Mouse (Mus musculus): ENCODE results near the gene Nlrc5.
"Not testable (repeated sequence)": the region's sequence is repeated elsewhere in the genome, so short reads cannot be mapped to it uniquely, and the experiment has no call there.

Gene Nlrc5

GRCm38 (mm10) chr8:94433981-94434466 is at the start of gene Nlrc5:
Gene Nlrc5 (plus strand): TSS chr8:94434356.
- DNase-seq (ENCODE audit: low spot score) = peak; percentile 21

GRCm38 (mm10) chr8:94385506-94386213 is 48.5 kb upstream of the Nlrc5 start:
- DNase-seq (ENCODE audit: low spot score) = no peak

GRCm38 (mm10) chr8:94386214-94387026 is 47.7 kb upstream of the Nlrc5 start, which contains the start of gene Herpud1:
Gene Herpud1 (plus strand): TSS chr8:94386438.
- DNase-seq (ENCODE audit: low spot score) = peak; percentile 95

- peak; percentile 40 for DNase-seq (ENCODE audit: low spot score)
Observed at GRCm38 (mm10) chr8:94387027-94387684, 47.0 kb upstream of the Nlrc5 start.

- DNase-seq (ENCODE audit: low spot score) = no peak
Observed at GRCm38 (mm10) chr8:94387785-94388184, 46.4 kb upstream of the Nlrc5 start.

GRCm38 (mm10) chr8:94389531-94389930 is 44.6 kb upstream of the Nlrc5 start:
- DNase-seq (ENCODE audit: low spot score) = no peak

- no peak for DNase-seq (ENCODE audit: low spot score)
Observed at GRCm38 (mm10) chr8:94390429-94390828, 43.7 kb upstream of the Nlrc5 start.

GRCm38 (mm10) chr8:94390910-94391309 is 43.2 kb upstream of the Nlrc5 start:
- DNase-seq (ENCODE audit: low spot score) = no peak

- DNase-seq (ENCODE audit: low spot score) = no peak
Observed at GRCm38 (mm10) chr8:94392147-94392546, 42.0 kb upstream of the Nlrc5 start.

- DNase-seq (ENCODE audit: low spot score) = no peak
Observed at GRCm38 (mm10) chr8:94392648-94393047, 41.5 kb upstream of the Nlrc5 start.

- DNase-seq (ENCODE audit: low spot score) = no peak
Observed at GRCm38 (mm10) chr8:94395851-94396540, 38.2 kb upstream of the Nlrc5 start.

- DNase-seq (ENCODE audit: low spot score) = no peak
Observed at GRCm38 (mm10) chr8:94396964-94397657, 37.0 kb upstream of the Nlrc5 start.

GRCm38 (mm10) chr8:94398587-94398986 is 35.6 kb upstream of the Nlrc5 start:
- no peak for DNase-seq (ENCODE audit: low spot score)

GRCm38 (mm10) chr8:94399361-94399953 is 34.7 kb upstream of the Nlrc5 start:
- no peak for DNase-seq (ENCODE audit: low spot score)

GRCm38 (mm10) chr8:94399957-94400356 is 34.2 kb upstream of the Nlrc5 start:
- not testable (repeated sequence) for DNase-seq (ENCODE audit: low spot score)

GRCm38 (mm10) chr8:94408443-94409080 is 25.6 kb upstream of the Nlrc5 start:
- DNase-seq (ENCODE audit: low spot score) = no peak

GRCm38 (mm10) chr8:94409523-94409922 is 24.6 kb upstream of the Nlrc5 start:
- DNase-seq (ENCODE audit: low spot score) = no peak

- DNase-seq (ENCODE audit: low spot score) = no peak
Observed at GRCm38 (mm10) chr8:94412518-94412917, 21.6 kb upstream of the Nlrc5 start.

GRCm38 (mm10) chr8:94413509-94413908 is 20.6 kb upstream of the Nlrc5 start:
- DNase-seq (ENCODE audit: low spot score) = no peak

GRCm38 (mm10) chr8:94415218-94415617 is 18.9 kb upstream of the Nlrc5 start:
- DNase-seq (ENCODE audit: low spot score) = no peak

Data from urinary bladder, postnatal 10 days (tissue).